Mouse (Mus musculus): ENCODE results near the gene Rnaset2b. TPM values are rescaled to one million over a fixed set of nuclear protein-coding genes. Genes with fewer than 3 reads are reported as not detected.
"Not testable (repeated sequence)": the region's sequence is repeated elsewhere in the genome, so short reads cannot be mapped to it uniquely, and the experiment has no call there.

Rnaset2b gene
- polyA plus RNA-seq, 1 experiment from 2014 or later, result 237 TPM

DNA sequence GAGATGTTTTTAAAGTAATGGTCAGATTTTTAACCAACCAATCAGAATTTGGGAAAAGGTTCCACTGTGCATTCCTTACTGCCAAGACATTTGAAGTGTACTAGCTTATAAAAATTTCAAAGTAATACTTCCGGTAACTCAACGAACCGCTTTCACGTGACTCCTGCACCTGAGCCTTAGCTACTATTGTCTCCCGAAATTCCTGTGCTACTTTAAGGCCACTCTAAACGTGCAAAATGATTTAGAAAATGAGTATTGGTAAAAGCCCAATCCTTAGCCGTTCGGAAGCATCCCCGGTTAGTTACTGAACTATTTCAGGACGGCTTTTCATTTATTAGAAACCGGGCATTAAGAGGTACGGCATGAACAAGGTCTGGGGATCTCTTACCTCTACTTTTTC is 10.1 kb upstream of the Rnaset2b start:
- not testable (repeated sequence) for H3K9me3 ChIP-seq (replicated peaks; ENCODE audit: control insufficient read depth, low read length); H3K4me1 ChIP-seq (ENCODE audit: control insufficient read depth, insufficient read depth, low read length); H3K36me3 ChIP-seq (ENCODE audit: control insufficient read depth, insufficient read depth, low read length); H3K27ac ChIP-seq (ENCODE audit: low read depth, low read length); ATAC-seq (replicated peaks; ENCODE audit: insufficient number of reproducible peaks, low FRiP score, low TSS enrichment); H3K27me3 ChIP-seq (ENCODE audit: control insufficient read depth, insufficient read depth, low read length)
- under 1% methylated on average over 12 of the region's 12 CpGs for WGBS (ENCODE audit: insufficient replicate concordance)
- H3K4me3 ChIP-seq (ENCODE audit: low read depth, low read length), result peak overlapping the region; percentile 44
- peak overlapping the region; percentile 54 for H3K4me2 ChIP-seq
- peak overlapping the region; percentile 66; the same call in 1 of the 2 replicates for H3K9ac ChIP-seq (ENCODE audit: low read depth, low read length)

DNA sequence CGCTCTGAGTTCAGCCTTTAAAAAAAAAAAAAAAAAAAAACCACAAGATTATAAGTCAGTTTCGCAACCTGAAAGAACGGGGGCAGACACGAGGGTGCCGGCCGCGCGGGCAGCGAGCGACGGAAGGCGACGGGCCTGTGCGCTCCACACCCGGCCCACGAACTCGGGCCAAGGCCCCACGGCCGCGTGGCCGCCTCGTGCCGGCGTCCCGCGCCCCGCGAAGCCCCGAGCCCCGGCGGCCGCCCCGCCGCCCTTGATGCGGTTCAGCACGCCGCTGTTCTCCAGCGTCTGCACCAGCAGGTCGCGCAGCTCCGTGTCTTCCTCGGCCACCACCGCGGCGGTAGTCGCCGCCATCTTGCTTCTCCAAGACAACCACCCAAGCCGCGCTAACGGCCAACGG is 9.7 kb upstream of the Rnaset2b start, which contains the start of gene Tagap1:
Gene Tagap1 (minus strand): TSS at position 381 of the 400 bp plus-strand sequence.
- ATAC-seq (replicated peaks; ENCODE audit: insufficient number of reproducible peaks, low FRiP score, low TSS enrichment), result peak; percentile 37; the same call in 1 of the 2 replicates
- not testable (repeated sequence) for H3K36me3 ChIP-seq (ENCODE audit: control insufficient read depth, insufficient read depth, low read length); H3K27me3 ChIP-seq (ENCODE audit: control insufficient read depth, insufficient read depth, low read length); H3K4me1 ChIP-seq (ENCODE audit: control insufficient read depth, insufficient read depth, low read length); H3K9me3 ChIP-seq (replicated peaks; ENCODE audit: control insufficient read depth, low read length); H3K27ac ChIP-seq (ENCODE audit: low read depth, low read length)
- under 1% methylated on average over 35 of the region's 51 CpGs for WGBS (ENCODE audit: insufficient replicate concordance)
- Histone ChIP-seq H3K9ac (ENCODE audit: low read depth, low read length) (peak within 1 kb of the TSS; percentile 66), H3K4me2 (peak within 1 kb of the TSS; percentile 54), H3K4me3 (ENCODE audit: low read depth, low read length) (peak within 1 kb of the TSS; percentile 44)

GRCm38 (mm10) chr17:6961181-6962000 is 9.0 kb upstream of the Rnaset2b start:
- H3K4me3 ChIP-seq (ENCODE audit: low read depth, low read length), result peak overlapping the region; percentile 44
- H3K9me3 ChIP-seq (replicated peaks; ENCODE audit: control insufficient read depth, low read length); H3K36me3 ChIP-seq (ENCODE audit: control insufficient read depth, insufficient read depth, low read length); H3K27me3 ChIP-seq (ENCODE audit: control insufficient read depth, insufficient read depth, low read length); H3K27ac ChIP-seq (ENCODE audit: low read depth, low read length); H3K9ac ChIP-seq (ENCODE audit: low read depth, low read length); H3K4me1 ChIP-seq (ENCODE audit: control insufficient read depth, insufficient read depth, low read length): not testable (repeated sequence)
- H3K4me2 ChIP-seq, result peak overlapping the region; percentile 46
- peak; percentile 99 for ATAC-seq (replicated peaks; ENCODE audit: insufficient number of reproducible peaks, low FRiP score, low TSS enrichment)
- WGBS (ENCODE audit: insufficient replicate concordance), result 0% methylated on average over 11 of the region's 48 CpGs

- not testable (repeated sequence) for H3K9me3 ChIP-seq (replicated peaks; ENCODE audit: control insufficient read depth, low read length); H3K4me3 ChIP-seq (ENCODE audit: low read depth, low read length); H3K27ac ChIP-seq (ENCODE audit: low read depth, low read length); H3K4me1 ChIP-seq (ENCODE audit: control insufficient read depth, insufficient read depth, low read length); H3K4me2 ChIP-seq; ATAC-seq (replicated peaks; ENCODE audit: insufficient number of reproducible peaks, low FRiP score, low TSS enrichment); H3K36me3 ChIP-seq (ENCODE audit: control insufficient read depth, insufficient read depth, low read length); H3K27me3 ChIP-seq (ENCODE audit: control insufficient read depth, insufficient read depth, low read length); H3K9ac ChIP-seq (ENCODE audit: low read depth, low read length)
- 70% methylated on average over 3 of the region's 6 CpGs for WGBS (ENCODE audit: insufficient replicate concordance)
Observed at GRCm38 (mm10) chr17:6962339-6962738, 8.1 kb upstream of the Rnaset2b start.

- not testable (repeated sequence) for H3K4me3 ChIP-seq (ENCODE audit: low read depth, low read length); H3K4me1 ChIP-seq (ENCODE audit: control insufficient read depth, insufficient read depth, low read length); H3K4me2 ChIP-seq; H3K9ac ChIP-seq (ENCODE audit: low read depth, low read length); H3K36me3 ChIP-seq (ENCODE audit: control insufficient read depth, insufficient read depth, low read length); ATAC-seq (replicated peaks; ENCODE audit: insufficient number of reproducible peaks, low FRiP score, low TSS enrichment); H3K27ac ChIP-seq (ENCODE audit: low read depth, low read length); H3K9me3 ChIP-seq (replicated peaks; ENCODE audit: control insufficient read depth, low read length); H3K27me3 ChIP-seq (ENCODE audit: control insufficient read depth, insufficient read depth, low read length)
- WGBS (ENCODE audit: insufficient replicate concordance), result 60% methylated on average over 4 of the region's 4 CpGs
Observed at GRCm38 (mm10) chr17:6962936-6963335, 7.5 kb upstream of the Rnaset2b start.

DNA sequence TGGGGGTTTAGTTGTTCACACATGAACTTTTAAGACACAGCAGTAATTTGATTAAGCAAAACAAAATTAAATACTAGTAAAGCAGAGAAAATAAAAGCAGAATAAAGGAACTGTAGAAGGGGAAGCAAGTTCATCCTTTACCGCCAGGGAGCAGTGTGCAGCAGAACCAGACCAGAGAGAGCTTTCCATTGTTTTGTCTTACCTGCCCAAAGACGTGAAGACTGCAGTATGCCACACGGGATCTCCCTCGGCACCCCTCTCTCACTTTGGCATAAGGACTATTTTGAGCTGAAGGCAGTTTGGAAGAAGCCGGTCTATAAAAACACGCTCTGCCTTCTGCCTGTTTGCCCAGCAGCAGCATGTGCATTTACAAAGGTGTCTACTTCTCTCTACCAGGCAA is 5.1 kb upstream of the Rnaset2b start:
- ATAC-seq (replicated peaks; ENCODE audit: insufficient number of reproducible peaks, low FRiP score, low TSS enrichment); H3K36me3 ChIP-seq (ENCODE audit: control insufficient read depth, insufficient read depth, low read length); H3K9ac ChIP-seq (ENCODE audit: low read depth, low read length); H3K4me3 ChIP-seq (ENCODE audit: low read depth, low read length); H3K4me1 ChIP-seq (ENCODE audit: control insufficient read depth, insufficient read depth, low read length); H3K27me3 ChIP-seq (ENCODE audit: control insufficient read depth, insufficient read depth, low read length); H3K4me2 ChIP-seq; H3K9me3 ChIP-seq (replicated peaks; ENCODE audit: control insufficient read depth, low read length); H3K27ac ChIP-seq (ENCODE audit: low read depth, low read length): not testable (repeated sequence)
- 13% methylated on average over 5 of the region's 6 CpGs for WGBS (ENCODE audit: insufficient replicate concordance)

DNA sequence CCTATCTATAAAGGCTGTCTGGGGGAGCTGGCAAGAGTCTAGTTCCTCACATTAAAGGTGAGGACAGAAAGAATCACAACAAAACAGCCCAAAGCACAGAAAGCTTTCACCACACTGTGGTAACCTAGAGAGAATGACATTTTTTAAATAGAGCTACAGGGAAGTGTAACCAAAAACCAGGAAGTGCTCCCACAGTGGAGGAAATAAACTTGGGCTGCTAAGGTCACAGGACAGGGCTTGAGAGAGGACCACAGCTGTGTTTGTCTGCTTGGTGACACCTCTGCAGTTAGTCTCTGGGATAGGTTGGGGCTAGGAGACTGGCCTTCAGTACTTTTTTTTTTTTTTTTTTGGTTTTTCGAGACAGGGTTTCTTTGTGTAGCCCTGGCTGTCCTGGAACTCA is 2.8 kb upstream of the Rnaset2b start:
- not testable (repeated sequence) for H3K27ac ChIP-seq (ENCODE audit: low read depth, low read length); H3K36me3 ChIP-seq (ENCODE audit: control insufficient read depth, insufficient read depth, low read length); H3K4me1 ChIP-seq (ENCODE audit: control insufficient read depth, insufficient read depth, low read length); H3K4me3 ChIP-seq (ENCODE audit: low read depth, low read length); H3K9me3 ChIP-seq (replicated peaks; ENCODE audit: control insufficient read depth, low read length); ATAC-seq (replicated peaks; ENCODE audit: insufficient number of reproducible peaks, low FRiP score, low TSS enrichment); H3K27me3 ChIP-seq (ENCODE audit: control insufficient read depth, insufficient read depth, low read length); H3K9ac ChIP-seq (ENCODE audit: low read depth, low read length); H3K4me2 ChIP-seq
- WGBS (ENCODE audit: insufficient replicate concordance), result no CpG with 5 or more reads among the region's 1 CpGs

DNA sequence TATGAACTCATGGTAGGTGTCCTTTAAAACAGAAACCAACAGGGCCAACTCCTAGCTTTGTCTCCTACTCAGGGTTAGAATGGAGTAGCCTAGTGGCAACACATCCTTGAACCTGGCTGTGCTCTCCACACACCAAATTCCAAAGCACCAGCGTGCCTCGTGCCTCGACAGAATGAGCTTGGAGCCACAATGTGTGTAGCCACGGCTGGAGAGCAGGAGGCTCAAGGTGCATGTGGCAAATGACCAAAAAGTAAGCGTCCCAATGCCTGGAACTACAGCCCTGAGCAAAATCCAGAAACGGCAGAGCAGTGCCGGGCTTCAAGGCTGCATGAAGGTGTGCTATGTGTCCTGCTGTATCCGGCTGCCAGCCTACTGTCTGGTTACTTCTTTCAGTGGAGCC is 804 bp downstream of the Rnaset2b start:
- not testable (repeated sequence) for H3K27ac ChIP-seq (ENCODE audit: low read depth, low read length); H3K9me3 ChIP-seq (replicated peaks; ENCODE audit: control insufficient read depth, low read length); H3K4me3 ChIP-seq (ENCODE audit: low read depth, low read length); ATAC-seq (replicated peaks; ENCODE audit: insufficient number of reproducible peaks, low FRiP score, low TSS enrichment); H3K4me2 ChIP-seq; H3K9ac ChIP-seq (ENCODE audit: low read depth, low read length); H3K4me1 ChIP-seq (ENCODE audit: control insufficient read depth, insufficient read depth, low read length); H3K36me3 ChIP-seq (ENCODE audit: control insufficient read depth, insufficient read depth, low read length); H3K27me3 ChIP-seq (ENCODE audit: control insufficient read depth, insufficient read depth, low read length)
- WGBS (ENCODE audit: insufficient replicate concordance), result 78% methylated on average over 8 of the region's 8 CpGs

DNA sequence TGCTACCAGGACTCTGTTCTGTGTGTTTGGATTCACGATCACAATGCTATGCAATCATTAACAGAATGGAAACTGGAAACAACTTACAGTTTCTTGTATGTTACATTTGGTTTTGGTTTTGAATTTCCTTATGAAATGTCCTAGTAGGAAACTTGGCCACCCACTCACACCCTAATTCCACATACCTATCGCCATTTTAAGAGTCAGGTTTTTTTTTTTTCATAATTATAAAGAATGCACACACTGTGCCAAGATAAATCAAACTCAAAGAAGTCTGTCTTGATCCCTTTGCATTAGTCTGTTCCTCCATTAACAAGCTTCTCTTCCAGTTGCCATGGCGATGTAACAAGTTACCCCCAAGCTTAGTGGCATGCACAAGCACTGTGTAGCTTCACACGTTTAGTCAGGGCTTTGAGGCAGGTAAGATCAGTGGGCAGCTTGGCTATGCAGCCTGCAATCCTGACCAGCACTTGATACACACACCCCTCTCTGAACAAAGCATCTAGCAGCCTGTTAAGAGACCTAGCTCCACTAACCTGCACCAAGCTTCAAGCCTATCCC is 2.5 kb downstream of the Rnaset2b start:
- H3K27ac ChIP-seq (ENCODE audit: low read depth, low read length); H3K4me1 ChIP-seq (ENCODE audit: control insufficient read depth, insufficient read depth, low read length); H3K4me3 ChIP-seq (ENCODE audit: low read depth, low read length); H3K9me3 ChIP-seq (replicated peaks; ENCODE audit: control insufficient read depth, low read length); H3K36me3 ChIP-seq (ENCODE audit: control insufficient read depth, insufficient read depth, low read length); H3K4me2 ChIP-seq; H3K9ac ChIP-seq (ENCODE audit: low read depth, low read length); ATAC-seq (replicated peaks; ENCODE audit: insufficient number of reproducible peaks, low FRiP score, low TSS enrichment); H3K27me3 ChIP-seq (ENCODE audit: control insufficient read depth, insufficient read depth, low read length): not testable (repeated sequence)
- 70% methylated on average over 3 of the region's 4 CpGs for WGBS (ENCODE audit: insufficient replicate concordance)
